Mouse (Mus musculus) neural tube, embryonic 11.5 days (tissue): ENCODE data around the gene Sprr1a. TPM values are rescaled to one million over a fixed set of nuclear protein-coding genes. Genes with fewer than 3 reads are reported as not detected.
"Not testable (repeated sequence)": the region's sequence is repeated elsewhere in the genome, so short reads cannot be mapped to it uniquely, and the experiment has no call there.

ENCODE experiments used
- ATAC-seq: fragments of 200-750 bp; cut with Nextera tagmentation; 2 replicates; pipeline ENCODE4 v1.8.0; 2017; ENCODE audit warnings: moderate number of reproducible peaks, mild to moderate bottlenecking, moderate TSS enrichment, moderate library complexity; ENCODE audit not compliant: insufficient read depth, low FRiP score, low TSS enrichment
- DNase-seq: peaks from one replicate; pipeline ENCODE4 v3.0.0-alpha.2; 2015; ENCODE audit warnings: low spot score
- H3K27ac ChIP-seq: fragments of 300-500 bp; sonication (generic); 2 replicates; pipeline ENCODE4 v1.5.1; 2014; ENCODE audit warnings: low read depth, mild to moderate bottlenecking, low read length
- H3K27me3 ChIP-seq: fragments of 300-500 bp; sonication (generic); 2 replicates; pipeline ENCODE4 v1.6.1; 2014; ENCODE audit warnings: mild to moderate bottlenecking, low read length, mixed read lengths; ENCODE audit not compliant: control insufficient read depth, insufficient read depth
- H3K36me3 ChIP-seq: fragments of 300-500 bp; sonication (generic); 2 replicates; pipeline ENCODE4 v1.6.1; 2014; ENCODE audit warnings: mild to moderate bottlenecking, low read length, moderate library complexity, mixed read lengths; ENCODE audit not compliant: control insufficient read depth, insufficient read depth
- H3K4me1 ChIP-seq: fragments of 300-500 bp; sonication (generic); 2 replicates; pipeline ENCODE4 v1.6.1; 2014; ENCODE audit warnings: low read length, mixed read lengths; ENCODE audit not compliant: control insufficient read depth, insufficient read depth
- H3K4me2 ChIP-seq: fragments of 300-500 bp; sonication (generic); 2 replicates; pipeline ENCODE4 v1.6.1; 2014; ENCODE audit warnings: low read depth, mild to moderate bottlenecking, moderate library complexity
- H3K4me3 ChIP-seq: fragments of 300-500 bp; sonication (generic); 2 replicates; pipeline ENCODE4 v1.5.1; 2014; ENCODE audit warnings: low read depth, low read length
- H3K9ac ChIP-seq: fragments of 300-500 bp; sonication (generic); 2 replicates; pipeline ENCODE4 v1.6.1; 2014; ENCODE audit warnings: mild to moderate bottlenecking, low read length
- H3K9me3 ChIP-seq: fragments of 300-500 bp; sonication (generic); 2 replicates; pipeline ENCODE4 v1.6.1; 2016; ENCODE audit warnings: low read length; ENCODE audit not compliant: control insufficient read depth
- WGBS: fragments of 180-500 bp; shearing (Covaris S2); extraction: QIAGEN DNeasy Blood & Tissue Kit; methylation state at CpG from one replicate; pipeline ENCODE4 v1.1.7; 2014; 5-methylcytosine and 5-hydroxymethylcytosine counted together
- polyA plus RNA-seq: library from polyadenylated mRNA; unstranded; fragments of >200 nt; fragmentation: Nextera tagmentation; extraction: Ambion mirVana; gene quantifications from 2 replicates; pipeline ENCODE4 v1.2.1, GENCODE M21; 2014

The Sprr1a gene
- polyA plus RNA-seq, 1 experiment from 2014 or later, result not detected

DNA sequence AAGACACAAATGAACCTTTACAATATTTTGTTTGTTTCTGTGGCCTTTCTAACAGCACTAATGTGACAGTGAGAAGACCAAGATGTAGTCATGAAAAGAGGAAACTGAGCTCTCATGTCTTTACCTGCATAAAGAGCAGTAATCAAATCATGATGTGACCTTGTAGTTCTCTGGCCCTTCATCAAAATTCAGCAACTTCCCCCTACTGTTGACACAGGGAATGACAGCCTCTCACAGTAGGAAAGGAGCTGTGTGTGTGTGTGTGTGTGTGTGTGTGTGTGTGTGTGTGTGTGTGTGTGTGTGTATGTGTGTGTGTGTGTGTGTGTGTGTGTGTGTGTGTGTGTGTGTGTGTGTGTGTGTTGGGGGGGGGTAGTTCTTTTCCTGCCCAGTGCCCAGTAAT, 4.4 kb downstream of the Sprr1a start:
- DNase-seq, H3K9ac ChIP-seq, H3K9me3 ChIP-seq, H3K27ac ChIP-seq, ATAC-seq, H3K27me3 ChIP-seq, H3K4me1 ChIP-seq, H3K4me2 ChIP-seq, H3K4me3 ChIP-seq, H3K36me3 ChIP-seq: not testable (repeated sequence)

GRCm38 (mm10) chr3:92470111-92470510, 15.6 kb downstream of the Sprr1a start:
- 85% methylated on average over 2 of the region's 2 CpGs for WGBS
- Histone ChIP-seq H3K9me3 (no peaks in the 10 kb centered on the region), H3K4me2 (no peak overlapping the region), H3K9ac (no peak overlapping the region), H3K27ac (no peak overlapping the region), H3K27me3 (no peaks in the 10 kb centered on the region), H3K4me1 (no peaks in the 10 kb centered on the region), H3K36me3 (no peaks in the 10 kb centered on the region), H3K4me3 (no peak overlapping the region)
- no peak for ATAC-seq
- DNase-seq, result no peak

- H3K27ac ChIP-seq, result no peak overlapping the region
- DNase-seq, result no peak
These were observed 18.3 kb downstream of the Sprr1a start for GRCm38 (mm10) chr3:92467424-92467823.

DNA sequence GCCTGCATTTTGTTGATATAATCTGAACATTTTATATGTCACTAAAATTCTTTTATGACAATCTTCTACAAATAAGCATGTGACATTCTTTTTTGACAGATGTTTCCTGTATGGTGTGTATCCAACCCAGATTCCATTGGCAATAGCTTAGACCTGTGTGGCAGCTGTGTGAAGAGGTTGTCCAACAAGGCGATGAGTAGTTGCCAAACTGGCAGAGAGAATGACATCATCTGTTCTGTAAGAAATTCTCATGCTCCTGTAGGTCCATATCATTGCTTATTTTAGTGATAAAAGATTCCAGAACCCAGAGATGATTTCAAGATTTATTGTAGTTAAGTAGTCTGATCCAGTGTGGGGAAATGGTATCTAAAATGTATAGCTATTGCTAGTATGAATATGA, 19.1 kb downstream of the Sprr1a start:
- no peak for ATAC-seq
- WGBS, result 89% methylated on average over 1 of the region's 1 CpGs
- Histone ChIP-seq H3K4me3 (no peak overlapping the region), H3K27ac (no peak overlapping the region), H3K4me2 (no peak overlapping the region), H3K27me3 (no peaks in the 10 kb centered on the region), H3K4me1 (no peaks in the 10 kb centered on the region), H3K36me3 (no peaks in the 10 kb centered on the region), H3K9me3 (no peaks in the 10 kb centered on the region), H3K9ac (no peak overlapping the region)
- DNase-seq, result no peak

More at GRCm38 (mm10) chr3:92467424-92467823, 18.3 kb downstream of the Sprr1a start:
- Histone ChIP-seq H3K9me3 (no peaks in the 10 kb centered on the region), H3K27me3 (no peaks in the 10 kb centered on the region), H3K4me3 (no peak overlapping the region), H3K4me1 (no peaks in the 10 kb centered on the region), H3K9ac (no peak overlapping the region), H3K36me3 (no peaks in the 10 kb centered on the region), H3K4me2 (no peak overlapping the region)
- no peak for ATAC-seq

GRCm38 (mm10) chr3:92458620-92459019, 27.1 kb downstream of the Sprr1a start, which contains the start of gene Sprr3:
Sprr3 (minus strand) TSS chr3:92458720.
- DNase-seq, result no peak
- no peaks in the 10 kb centered on the region for H3K27me3 ChIP-seq
- H3K9me3 ChIP-seq, result no peaks in the 10 kb centered on the region
- WGBS, result 70% methylated on average over 2 of the region's 2 CpGs
- H3K36me3 ChIP-seq, result no peaks in the 10 kb centered on the region
- H3K4me2 ChIP-seq, result no peak within 1 kb of the TSS
- H3K4me1 ChIP-seq, result no peaks in the 10 kb centered on the region
- H3K9ac ChIP-seq, result no peak within 1 kb of the TSS
- ATAC-seq, result no peak
- no peak within 1 kb of the TSS for H3K4me3 ChIP-seq
- H3K27ac ChIP-seq, result no peak within 1 kb of the TSS

DNA sequence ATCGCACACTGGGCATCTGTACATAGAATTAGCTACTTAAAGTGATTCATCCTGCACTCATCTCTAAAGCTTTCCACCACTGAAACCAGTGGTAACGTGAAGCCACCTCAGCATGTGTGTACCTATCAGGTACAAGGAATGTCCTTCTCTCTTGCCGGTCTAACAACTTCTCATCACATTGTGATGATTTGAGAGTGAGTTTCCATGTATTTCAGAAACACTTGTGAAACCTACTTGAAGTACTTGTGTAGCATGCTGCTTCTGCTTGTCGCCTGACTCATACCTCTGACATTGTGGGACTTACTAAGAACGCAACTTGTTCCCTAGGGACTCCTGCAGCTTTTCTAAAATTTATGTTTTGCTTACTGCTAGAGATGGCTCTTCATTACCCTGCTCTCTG, 30.5 kb downstream of the Sprr1a start:
- ATAC-seq (no peak), DNase-seq (no peak)
- Histone ChIP-seq H3K9me3 (no peaks in the 10 kb centered on the region), H3K27me3 (no peaks in the 10 kb centered on the region), H3K9ac (no peak overlapping the region), H3K4me3 (no peak overlapping the region), H3K4me2 (no peak overlapping the region), H3K27ac (no peak overlapping the region), H3K36me3 (no peaks in the 10 kb centered on the region), H3K4me1 (no peaks in the 10 kb centered on the region)
- WGBS, result 87% methylated on average over 5 of the region's 5 CpGs

DNA sequence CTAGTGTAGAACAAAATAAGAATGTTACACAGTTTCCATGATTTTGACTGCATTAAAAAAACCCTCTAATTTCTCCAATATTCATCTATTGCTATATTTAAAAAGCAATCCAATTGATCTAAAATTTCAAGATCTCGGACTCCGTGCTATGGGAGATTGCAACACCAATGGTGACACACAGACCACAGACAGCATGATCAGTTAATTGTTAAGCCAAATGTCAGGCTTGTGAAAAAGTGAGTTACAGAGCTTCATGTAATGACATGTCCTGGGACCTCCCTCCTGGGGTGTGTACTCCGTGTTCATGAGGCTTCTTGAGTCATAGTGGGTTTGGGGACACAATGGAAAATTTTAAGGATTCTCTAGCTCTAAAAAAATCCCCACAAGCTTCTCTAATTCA, 45.5 kb downstream of the Sprr1a start:
- H3K4me1 ChIP-seq, result no peaks in the 10 kb centered on the region
- no peak for ATAC-seq
- H3K9ac ChIP-seq, result no peak overlapping the region
- H3K9me3 ChIP-seq, result no peaks in the 10 kb centered on the region
- no peaks in the 10 kb centered on the region for H3K27me3 ChIP-seq
- no peak overlapping the region for H3K27ac ChIP-seq
- H3K4me3 ChIP-seq, result no peak overlapping the region
- H3K36me3 ChIP-seq, result no peaks in the 10 kb centered on the region
- DNase-seq, result no peak
- H3K4me2 ChIP-seq, result no peak overlapping the region
- 92% methylated on average over 3 of the region's 3 CpGs for WGBS

- no peak within 1 kb of the TSS for H3K27ac ChIP-seq
- no peaks in the 10 kb centered on the region for H3K27me3 ChIP-seq
- H3K4me3 ChIP-seq, result no peak within 1 kb of the TSS
- H3K4me1 ChIP-seq, result no peaks in the 10 kb centered on the region
- no peak for ATAC-seq
- 90% methylated on average over 3 of the region's 3 CpGs for WGBS
- no peaks in the 10 kb centered on the region for H3K9me3 ChIP-seq
- H3K9ac ChIP-seq, result no peak within 1 kb of the TSS
- DNase-seq, result no peak
- H3K36me3 ChIP-seq, result no peaks in the 10 kb centered on the region
- H3K4me2 ChIP-seq, result no peak within 1 kb of the TSS
These were observed 47.0 kb downstream of the Sprr1a start, which contains the start of gene Sprr1b for GRCm38 (mm10) chr3:92438689-92439088. Sprr1b (minus strand) TSS chr3:92438789.
